Mouse (Mus musculus): ENCODE results near the gene E130114P18Rik. TPM values are rescaled to one million over a fixed set of nuclear protein-coding genes. Genes with fewer than 3 reads are reported as not detected.

The E130114P18Rik gene
- polyA plus RNA-seq, 1 experiment from 2014 or later, result 0.54 TPM

GRCm38 (mm10) chr4:97758661-97759060, 19.2 kb downstream of the E130114P18Rik start:
- Histone ChIP-seq H3K36me3 (ENCODE audit: insufficient read depth, low read length) (no peaks in the 10 kb centered on the region), H3K9ac (replicated peaks; ENCODE audit: low read length) (peak overlapping the region; percentile 71; the same call in 1 of the 2 replicates), H3K4me2 (replicated peaks; ENCODE audit: low read depth, low read length) (peak overlapping the region; percentile 74), H3K27me3 (ENCODE audit: insufficient read depth, low read length) (peaks cover 27% of the 10 kb centered on the region), H3K9me3 (ENCODE audit: low read length) (no peaks in the 10 kb centered on the region), H3K4me1 (ENCODE audit: insufficient read depth, low read length) (peaks cover 2% of the 10 kb centered on the region), H3K27ac (ENCODE audit: low read length) (no peak overlapping the region), H3K4me3 (ENCODE audit: low read length) (peak overlapping the region; percentile 60; the same call in 1 of the 2 replicates)
- no peak for ATAC-seq (ENCODE audit: low FRiP score, low TSS enrichment)
- 39% methylated on average over 3 of the region's 3 CpGs for WGBS

- Histone ChIP-seq H3K9me3 (ENCODE audit: low read length) (no peaks in the 10 kb centered on the region), H3K9ac (replicated peaks; ENCODE audit: low read length) (peak overlapping the region; percentile 71), H3K27me3 (ENCODE audit: insufficient read depth, low read length) (peaks cover 33% of the 10 kb centered on the region), H3K36me3 (ENCODE audit: insufficient read depth, low read length) (no peaks in the 10 kb centered on the region), H3K4me3 (ENCODE audit: low read length) (peak overlapping the region; percentile 60), H3K4me2 (replicated peaks; ENCODE audit: low read depth, low read length) (peak overlapping the region; percentile 74), H3K4me1 (ENCODE audit: insufficient read depth, low read length) (peaks cover 2% of the 10 kb centered on the region), H3K27ac (ENCODE audit: low read length) (peak overlapping the region; percentile 72)
- ATAC-seq (ENCODE audit: low FRiP score, low TSS enrichment), result peak; percentile 72; the same call in 1 of the 2 replicates
- WGBS, result under 1% methylated on average over 14 of the region's 14 CpGs
Observed at GRCm38 (mm10) chr4:97757978-97758461, 19.9 kb downstream of the E130114P18Rik start.

- H3K9ac ChIP-seq (replicated peaks; ENCODE audit: low read length), result peak overlapping the region; percentile 71
- no peaks in the 10 kb centered on the region for H3K36me3 ChIP-seq (ENCODE audit: insufficient read depth, low read length)
- H3K27ac ChIP-seq (ENCODE audit: low read length), result peak overlapping the region; percentile 72
- peak overlapping the region; percentile 74 for H3K4me2 ChIP-seq (replicated peaks; ENCODE audit: low read depth, low read length)
- no peaks in the 10 kb centered on the region for H3K9me3 ChIP-seq (ENCODE audit: low read length)
- ATAC-seq (ENCODE audit: low FRiP score, low TSS enrichment), result peak; percentile 83
- H3K27me3 ChIP-seq (ENCODE audit: insufficient read depth, low read length), result peaks cover 39% of the 10 kb centered on the region
- H3K4me3 ChIP-seq (ENCODE audit: low read length), result peak overlapping the region; percentile 60
- peaks cover 2% of the 10 kb centered on the region for H3K4me1 ChIP-seq (ENCODE audit: insufficient read depth, low read length)
- WGBS, result under 1% methylated on average over 38 of the region's 38 CpGs
Observed at GRCm38 (mm10) chr4:97757207-97757977, 20.5 kb downstream of the E130114P18Rik start.

- Histone ChIP-seq H3K4me3 (ENCODE audit: low read length) (no peak overlapping the region), H3K9me3 (ENCODE audit: low read length) (no peaks in the 10 kb centered on the region), H3K27ac (ENCODE audit: low read length) (no peak overlapping the region), H3K27me3 (ENCODE audit: insufficient read depth, low read length) (peaks cover 36% of the 10 kb centered on the region), H3K36me3 (ENCODE audit: insufficient read depth, low read length) (no peaks in the 10 kb centered on the region), H3K9ac (replicated peaks; ENCODE audit: low read length) (0 out of 2 replicates have a peak overlapping the region, but pooled peaks have one; percentile 13), H3K4me1 (ENCODE audit: insufficient read depth, low read length) (peaks cover 9% of the 10 kb centered on the region), H3K4me2 (replicated peaks; ENCODE audit: low read depth, low read length) (no peak overlapping the region)
- 16% methylated on average over 12 of the region's 12 CpGs for WGBS
- ATAC-seq (ENCODE audit: low FRiP score, low TSS enrichment), result no peak
Observed at GRCm38 (mm10) chr4:97754241-97754640, 23.6 kb downstream of the E130114P18Rik start.

- H3K27me3 ChIP-seq (ENCODE audit: insufficient read depth, low read length), result peaks cover 32% of the 10 kb centered on the region
- H3K27ac ChIP-seq (ENCODE audit: low read length), result no peak overlapping the region
- no peaks in the 10 kb centered on the region for H3K36me3 ChIP-seq (ENCODE audit: insufficient read depth, low read length)
- no peak overlapping the region for H3K9ac ChIP-seq (replicated peaks; ENCODE audit: low read length)
- no peaks in the 10 kb centered on the region for H3K9me3 ChIP-seq (ENCODE audit: low read length)
- peaks cover 9% of the 10 kb centered on the region for H3K4me1 ChIP-seq (ENCODE audit: insufficient read depth, low read length)
- no peak overlapping the region for H3K4me3 ChIP-seq (ENCODE audit: low read length)
- H3K4me2 ChIP-seq (replicated peaks; ENCODE audit: low read depth, low read length), result no peak overlapping the region
- no peak for ATAC-seq (ENCODE audit: low FRiP score, low TSS enrichment)
- WGBS, result 0% methylated on average over 1 of the region's 1 CpGs
Observed at GRCm38 (mm10) chr4:97753521-97753920, 24.4 kb downstream of the E130114P18Rik start.

GRCm38 (mm10) chr4:97752276-97753010, 25.4 kb downstream of the E130114P18Rik start:
- H3K4me1 ChIP-seq (ENCODE audit: insufficient read depth, low read length), result peaks cover 9% of the 10 kb centered on the region
- no peaks in the 10 kb centered on the region for H3K9me3 ChIP-seq (ENCODE audit: low read length)
- H3K4me2 ChIP-seq (replicated peaks; ENCODE audit: low read depth, low read length), result peak overlapping the region; percentile 92
- peak overlapping the region; percentile 76; the same call in 1 of the 2 replicates for H3K9ac ChIP-seq (replicated peaks; ENCODE audit: low read length)
- H3K27me3 ChIP-seq (ENCODE audit: insufficient read depth, low read length), result peaks cover 32% of the 10 kb centered on the region
- H3K36me3 ChIP-seq (ENCODE audit: insufficient read depth, low read length), result no peaks in the 10 kb centered on the region
- WGBS, result 37% methylated on average over 5 of the region's 5 CpGs
- peak overlapping the region; percentile 58 for H3K4me3 ChIP-seq (ENCODE audit: low read length)
- no peak for ATAC-seq (ENCODE audit: low FRiP score, low TSS enrichment)
- H3K27ac ChIP-seq (ENCODE audit: low read length), result peak overlapping the region; percentile 86; the same call in 1 of the 2 replicates

GRCm38 (mm10) chr4:97751483-97752251, 26.2 kb downstream of the E130114P18Rik start:
- peaks cover 32% of the 10 kb centered on the region for H3K27me3 ChIP-seq (ENCODE audit: insufficient read depth, low read length)
- ATAC-seq (ENCODE audit: low FRiP score, low TSS enrichment), result peak; percentile 87
- H3K4me1 ChIP-seq (ENCODE audit: insufficient read depth, low read length), result peaks cover 9% of the 10 kb centered on the region; the same call in 1 of the 2 replicates

GRCm38 (mm10) chr4:97751030-97751482, 26.8 kb downstream of the E130114P18Rik start:
- Histone ChIP-seq H3K9ac (replicated peaks; ENCODE audit: low read length) (peak overlapping the region; percentile 76), H3K9me3 (ENCODE audit: low read length) (no peaks in the 10 kb centered on the region), H3K4me1 (ENCODE audit: insufficient read depth, low read length) (peaks cover 12% of the 10 kb centered on the region; the same call in 1 of the 2 replicates), H3K36me3 (ENCODE audit: insufficient read depth, low read length) (no peaks in the 10 kb centered on the region), H3K4me3 (ENCODE audit: low read length) (peak overlapping the region; percentile 58), H3K27ac (ENCODE audit: low read length) (peak overlapping the region; percentile 86), H3K4me2 (replicated peaks; ENCODE audit: low read depth, low read length) (peak overlapping the region; percentile 92), H3K27me3 (ENCODE audit: insufficient read depth, low read length) (peaks cover 31% of the 10 kb centered on the region)
- WGBS, result under 1% methylated on average over 20 of the region's 20 CpGs
- peak; percentile 91 for ATAC-seq (ENCODE audit: low FRiP score, low TSS enrichment)

More at GRCm38 (mm10) chr4:97751483-97752251, 26.2 kb downstream of the E130114P18Rik start:
- peak overlapping the region; percentile 76 for H3K9ac ChIP-seq (replicated peaks; ENCODE audit: low read length)
- WGBS, result under 1% methylated on average over 40 of the region's 40 CpGs
- H3K36me3 ChIP-seq (ENCODE audit: insufficient read depth, low read length), result no peaks in the 10 kb centered on the region
- H3K9me3 ChIP-seq (ENCODE audit: low read length), result no peaks in the 10 kb centered on the region
- H3K4me2 ChIP-seq (replicated peaks; ENCODE audit: low read depth, low read length), result peak overlapping the region; percentile 92
- H3K27ac ChIP-seq (ENCODE audit: low read length), result peak overlapping the region; percentile 86
- peak overlapping the region; percentile 58 for H3K4me3 ChIP-seq (ENCODE audit: low read length)

GRCm38 (mm10) chr4:97750401-97750800, 27.5 kb downstream of the E130114P18Rik start:
- WGBS, result 51% methylated on average over 4 of the region's 4 CpGs
- H3K27me3 ChIP-seq (ENCODE audit: insufficient read depth, low read length), result peaks cover 27% of the 10 kb centered on the region
- H3K9me3 ChIP-seq (ENCODE audit: low read length), result no peaks in the 10 kb centered on the region
- H3K36me3 ChIP-seq (ENCODE audit: insufficient read depth, low read length), result no peaks in the 10 kb centered on the region
- peaks cover 16% of the 10 kb centered on the region for H3K4me1 ChIP-seq (ENCODE audit: insufficient read depth, low read length)
- H3K4me2 ChIP-seq (replicated peaks; ENCODE audit: low read depth, low read length), result no peak overlapping the region
- peak overlapping the region; percentile 76; the same call in 1 of the 2 replicates for H3K9ac ChIP-seq (replicated peaks; ENCODE audit: low read length)
- no peak overlapping the region for H3K4me3 ChIP-seq (ENCODE audit: low read length)
- no peak overlapping the region for H3K27ac ChIP-seq (ENCODE audit: low read length)
- no peak for ATAC-seq (ENCODE audit: low FRiP score, low TSS enrichment)

Measured in kidney, embryonic 16.5 days (tissue).